ENCODE assay signal across 9 mouse cellular contexts in the genomic region with DNA sequence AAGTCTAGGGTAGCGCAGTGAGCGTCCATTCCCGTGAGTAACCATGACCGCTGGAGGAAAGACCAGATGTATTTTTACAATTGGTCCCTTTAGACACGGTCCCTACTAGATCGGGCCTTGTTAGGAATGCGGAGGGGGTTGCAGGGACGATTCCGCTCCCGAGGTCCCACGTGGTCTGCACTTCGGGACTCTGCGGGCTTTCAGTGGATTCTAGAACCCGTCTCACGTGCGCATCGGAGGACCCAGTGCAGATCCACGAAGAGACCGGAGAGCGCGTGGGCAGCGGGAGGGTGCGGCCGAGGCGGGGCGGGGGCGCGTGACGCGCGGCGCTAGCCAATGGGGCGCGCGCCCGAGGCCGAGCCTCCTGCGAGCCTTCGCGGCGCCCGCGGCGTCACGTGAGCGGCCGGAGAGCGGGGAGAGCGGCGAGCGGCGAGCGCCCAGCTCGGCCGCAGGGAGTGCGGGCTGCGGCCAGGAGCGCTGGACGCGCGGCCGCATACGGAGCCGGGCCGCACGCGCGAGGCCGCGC. TPM values are rescaled to one million over a fixed set of nuclear protein-coding genes. Genes with fewer than 3 reads are reported as not detected.
DNase-seq lines count a peak whose midpoint lies in the region; ATAC-seq and TF ChIP-seq lines count a peak whose summit lies in the region.
"Had no signal": no experiment of that assay in that cellular context is flagged by ENCODE, and none has a peak within 500 bp of the region (broad histone marks: within the 10 kb centered on the region; RNA-seq: fewer than 3 reads in every experiment).

A gene (plus strand): TSS at position 396 of the 526 bp plus-strand sequence.

- WGBS in cerebellum, adult 2 months = 1% methylated on average over 58 of the region's 70 CpGs
- 2% methylated on average over 62 of the region's 70 CpGs for WGBS in forebrain, postnatal 0 days
- under 1% methylated on average over 65 of the region's 70 CpGs for WGBS in liver, embryonic 12.5 days (ENCODE audit: insufficient replicate concordance)
- WGBS in neural tube, embryonic 13.5 days = under 1% methylated on average over 25 of the region's 70 CpGs

- peaks cover 2 to 19% of the 10 kb centered on the region in 2 experiments; a peak in 1 of 4 replicates for H3K4me1 ChIP-seq in ES-E14 (ENCODE audit: control insufficient read depth in 2 of 2, insufficient read depth in 2 of 2, low read length in 2 of 2, poor library complexity in 1 of 2)
- no peaks in the 10 kb centered on the region; the same call in 1 of the 2 replicates for H3K4me1 ChIP-seq in cerebellum, adult 2 months (ENCODE audit: control insufficient read depth, insufficient read depth, low read length)
- H3K4me1 ChIP-seq in forebrain, postnatal 0 days (ENCODE audit: insufficient read depth) = 0 out of 2 replicates have a peak, but pooled peaks cover 10% of the 10 kb centered on the region
- peaks cover 7% of the 10 kb centered on the region; the same call in 1 of the 2 replicates for H3K4me1 ChIP-seq in liver, embryonic 12.5 days
- peaks cover 33% of the 10 kb centered on the region for H3K4me1 ChIP-seq in neural tube, embryonic 13.5 days (replicated peaks)

- no peak for DNase-seq in ES-E14 (ENCODE audit: low read depth, low spot score)
- DNase-seq in cerebellum, adult 2 months = peak; percentile 84 to 89
- peak; percentile 81 for DNase-seq in forebrain, postnatal 0 days
- peak; percentile 85 to 86 for DNase-seq in heart, postnatal 10 days
- peak; percentile 89 to 93 for DNase-seq in kidney, postnatal 36 days
- peak; percentile 66 to 81 for DNase-seq in urinary bladder, postnatal 36 days (ENCODE audit: low spot score in 2 of 2)

- TF ChIP-seq CTCF in cerebellum, adult 2 months (IDR thresholded peaks at IDR 0.05; ENCODE audit: borderline replicate concordance, insufficient read depth, low read depth, low read length) = no peak
- TF ChIP-seq CTCF in forebrain, postnatal 0 days (IDR thresholded peaks at IDR 0.05; ENCODE audit: low read depth) = no peak

- H3K9ac ChIP-seq in ES-E14 (ENCODE audit: insufficient read depth, low read depth, low read length, poor library complexity, severe bottlenecking) = peak within 1 kb of the TSS; percentile 90
- H3K9ac ChIP-seq in forebrain, postnatal 0 days = peak within 1 kb of the TSS; percentile 72
- H3K9ac ChIP-seq in liver, embryonic 12.5 days = peak within 1 kb of the TSS; percentile 52
- H3K9ac ChIP-seq in neural tube, embryonic 13.5 days = peak within 1 kb of the TSS; percentile 83

- H3K27me3 ChIP-seq in cerebellum, adult 2 months (ENCODE audit: control insufficient read depth, insufficient read depth, low read length) = no peaks in the 10 kb centered on the region
- peaks cover 5% of the 10 kb centered on the region; the same call in 1 of the 2 replicates for H3K27me3 ChIP-seq in forebrain, postnatal 0 days (ENCODE audit: insufficient read depth, low read length)
- peaks cover 66% of the 10 kb centered on the region for H3K27me3 ChIP-seq in liver, embryonic 12.5 days (replicated peaks)
- H3K27me3 ChIP-seq in neural tube, embryonic 13.5 days = peaks cover 53% of the 10 kb centered on the region

- peak; percentile 44; the same call in 1 of the 2 replicates for TF ChIP-seq POLR2A in cerebellum, adult 2 months (IDR thresholded peaks at IDR 0.05; ENCODE audit: borderline replicate concordance, insufficient read depth, low read length)

- H3K27ac ChIP-seq in ES-E14 (ENCODE audit: insufficient read depth, low read depth, low read length, poor library complexity, severe bottlenecking) = peak within 1 kb of the TSS; percentile 55; the same call in 1 of the 2 replicates
- H3K27ac ChIP-seq in cerebellum, adult 2 months (ENCODE audit: insufficient read depth, low read length) = peak within 1 kb of the TSS; percentile 63; the same call in 1 of the 2 replicates
- peak within 1 kb of the TSS; percentile 68 for H3K27ac ChIP-seq in forebrain, postnatal 0 days (ENCODE audit: low read depth, low read length)
- H3K27ac ChIP-seq in liver, embryonic 12.5 days = peak within 1 kb of the TSS; percentile 67
- H3K27ac ChIP-seq in neural tube, embryonic 13.5 days (replicated peaks) = peak within 1 kb of the TSS; percentile 55; the same call in 1 of the 2 replicates

- H3K4me2 ChIP-seq in forebrain, postnatal 0 days (ENCODE audit: low read depth) = peak within 1 kb of the TSS; percentile 98
- peak within 1 kb of the TSS; percentile 73 for H3K4me2 ChIP-seq in liver, embryonic 12.5 days
- peak within 1 kb of the TSS; percentile 100 for H3K4me2 ChIP-seq in neural tube, embryonic 13.5 days

- intact Hi-C loops in heart, postnatal 10 days (cut with DNase I) = no loop called here

- in situ Hi-C loops in ES-E14 (cut with MboI; ENCODE audit: low sequenced_read_pairs in 2 of 2, unreplicated experiment in 2 of 2) = no loop called here

- peaks cover 17% of the 10 kb centered on the region for H3K36me3 ChIP-seq in ES-E14 (ENCODE audit: control insufficient read depth, insufficient read depth, low read length, poor library complexity, severe bottlenecking)
- H3K36me3 ChIP-seq in forebrain, postnatal 0 days (ENCODE audit: insufficient read depth) = no peaks in the 10 kb centered on the region
- H3K36me3 ChIP-seq in liver, embryonic 12.5 days = no peaks in the 10 kb centered on the region
- peaks cover 4% of the 10 kb centered on the region; the same call in 1 of the 2 replicates for H3K36me3 ChIP-seq in neural tube, embryonic 13.5 days

- H3K9me3 ChIP-seq in ES-E14 (ENCODE audit: control insufficient read depth, insufficient read depth, low read depth, low read length) = no peaks in the 10 kb centered on the region
- H3K9me3 ChIP-seq in forebrain, postnatal 0 days (ENCODE audit: low read length) = no peaks in the 10 kb centered on the region
- H3K9me3 ChIP-seq in liver, embryonic 12.5 days (replicated peaks) = no peaks in the 10 kb centered on the region
- no peaks in the 10 kb centered on the region for H3K9me3 ChIP-seq in neural tube, embryonic 13.5 days

- H3K4me3 ChIP-seq in ES-E14 (ENCODE audit: insufficient read depth in 1 of 2, low read depth in 1 of 2, low read length in 2 of 2, poor library complexity in 1 of 2, severe bottlenecking in 1 of 2) = peak within 1 kb of the TSS; percentile 70 to 95
- H3K4me3 ChIP-seq in cerebellum, adult 2 months (replicated peaks; ENCODE audit: insufficient read depth, low read depth, low read length) = peak within 1 kb of the TSS; percentile 70
- peak within 1 kb of the TSS; percentile 63 for H3K4me3 ChIP-seq in forebrain, postnatal 0 days (ENCODE audit: low read depth, low read length)
- peak within 1 kb of the TSS; percentile 56 for H3K4me3 ChIP-seq in liver, embryonic 12.5 days
- H3K4me3 ChIP-seq in neural tube, embryonic 13.5 days = peak within 1 kb of the TSS; percentile 70

- peak; percentile 71 for ATAC-seq in forebrain, postnatal 0 days
- ATAC-seq in liver, embryonic 12.5 days = 0 out of 2 replicates have a peak, but pooled peaks have one; percentile 6
- ATAC-seq in neural tube, embryonic 13.5 days (ENCODE audit: low read depth) = peak; percentile 66

TF ChIP-seq in ES-E14, 5 proteins besides CTCF, POLR2A, EP300 and RAD21:
- TF ChIP-seq CHD2 (IDR thresholded peaks at IDR 0.05; ENCODE audit: low read depth, low read length) (no peak), MAFK (IDR thresholded peaks at IDR 0.05; ENCODE audit: insufficient read depth, low read depth, low read length) (no peak), HCFC1 (IDR thresholded peaks at IDR 0.05; ENCODE audit: borderline replicate concordance, insufficient read depth, low read length) (no peak), ZC3H11A (IDR thresholded peaks at IDR 0.05; ENCODE audit: borderline replicate concordance, low read depth, low read length) (no peak), ZNF384 (IDR thresholded peaks at IDR 0.05; ENCODE audit: low read depth, low read length) (no peak)
TF ChIP-seq in ES-E14: peak in this region for 0.

RNA-seq across cellular contexts. Expression of the gene that starts here (rescaled TPM):
- total RNA-seq in ES-E14 (2012; rRNA removed) = 6.4 and 11.3 TPM in 2 replicates
- polyA plus RNA-seq in cerebellum, adult 2 months (2012; rRNA removed) = 26.1 and 28.4 TPM in 2 replicates
- 16.6 and 24.6 TPM in 2 replicates for total RNA-seq in forebrain, postnatal 0 days (2014; rRNA removed)
- polyA plus RNA-seq in forebrain, postnatal 0 days (2015; fragmentation: Nextera tagmentation; extraction: Ambion mirVana) = 16.2 and 17.5 TPM in 2 replicates
- 10 to 100 TPM; 15.6 to 38.7 TPM for total RNA-seq in heart, postnatal 10 days (2021)
- 8.6 and 10.3 TPM in 2 replicates for polyA plus RNA-seq in liver, embryonic 12.5 days (2016; fragmentation: Nextera tagmentation; extraction: Ambion mirVana)
- polyA plus RNA-seq in neural tube, embryonic 13.5 days (2015; fragmentation: Nextera tagmentation; extraction: Ambion mirVana) = 12.3 and 13.9 TPM in 2 replicates
- total RNA-seq: MEL had no signal

Comparison
In these comparisons a context has a peak if more than half of its experiments do, and no peak if none do; other contexts are left out.
1. ATAC-seq: peak in every context shown above with its lines; median percentile 71 in forebrain, postnatal 0 days; 66 in neural tube, embryonic 13.5 days; 6 in liver, embryonic 12.5 days.